Mouse (Mus musculus) forebrain, embryonic 16.5 days (tissue): Measurements from ENCODE around the gene Papln. TPM values are rescaled to one million over a fixed set of nuclear protein-coding genes. Genes with fewer than 3 reads are reported as not detected.

ENCODE experiments used
- ATAC-seq: fragments of 200-750 bp; cut with Nextera tagmentation; 2 replicates; pipeline ENCODE4 v1.8.0; 2017; ENCODE audit warnings: mild to moderate bottlenecking, moderate library complexity
- H3K27ac ChIP-seq: fragments of 300-500 bp; sonication (generic); 2 replicates; pipeline ENCODE4 v1.5.1; 2014; ENCODE audit warnings: low read length, control low read depth
- H3K27me3 ChIP-seq: fragments of 300-500 bp; sonication (generic); replicated peaks from 2 replicates; pipeline ENCODE4 v1.6.1; 2014; ENCODE audit warnings: low read length; ENCODE audit not compliant: control insufficient read depth, insufficient read depth
- H3K36me3 ChIP-seq: fragments of 300-500 bp; sonication (generic); 2 replicates; pipeline ENCODE4 v1.6.1; 2014; ENCODE audit not compliant: control insufficient read depth, insufficient read depth
- H3K4me1 ChIP-seq: fragments of 300-500 bp; sonication (generic); replicated peaks from 2 replicates; pipeline ENCODE4 v1.6.1; 2014; ENCODE audit warnings: low read length; ENCODE audit not compliant: control insufficient read depth, insufficient read depth
- H3K4me2 ChIP-seq: fragments of 300-500 bp; sonication (generic); 2 replicates; pipeline ENCODE4 v1.6.1; 2014; ENCODE audit warnings: mild to moderate bottlenecking, low read length, control low read depth
- H3K4me3 ChIP-seq: fragments of 300-500 bp; sonication (generic); replicated peaks from 2 replicates; pipeline ENCODE4 v1.5.1; 2014; ENCODE audit warnings: mild to moderate bottlenecking, low read length, control low read depth
- H3K9ac ChIP-seq: fragments of 300-500 bp; sonication (generic); replicated peaks from 2 replicates; pipeline ENCODE4 v1.6.1; 2014; ENCODE audit warnings: low read depth, low read length, control low read depth
- H3K9me3 ChIP-seq: fragments of 300-500 bp; sonication (generic); 2 replicates; pipeline ENCODE4 v1.6.1; 2016; ENCODE audit warnings: low read length; ENCODE audit not compliant: control insufficient read depth
- WGBS: fragments of 180-500 bp; shearing (Covaris S2); extraction: QIAGEN DNeasy Blood & Tissue Kit; methylation state at CpG from one replicate; pipeline ENCODE4 v1.1.7; 2014; 5-methylcytosine and 5-hydroxymethylcytosine counted together
- polyA plus RNA-seq: library from polyadenylated mRNA; unstranded; fragments of >200 nt; fragmentation: Nextera tagmentation; extraction: Ambion mirVana; gene quantifications from 2 replicates; pipeline ENCODE4 v1.2.1, GENCODE M21; 2015

Papln gene
- 0.16 and 0.30 TPM in 2 replicates for polyA plus RNA-seq

GRCm38 (mm10) chr12:83763311-83764043 is at the start of gene Papln:
Papln (plus strand) TSS chr12:83763634.
- 8% methylated on average over 31 of the region's 31 CpGs for WGBS

GRCm38 (mm10) chr12:83713749-83714148 is 49.7 kb upstream of the Papln start:
- 0 out of 2 replicates have a peak, but pooled peaks have one; percentile 50 for ATAC-seq

More at GRCm38 (mm10) chr12:83763311-83764043, at the start of gene Papln:
- H3K27me3 ChIP-seq: no peaks in the 10 kb centered on the region
- peaks cover 16% of the 10 kb centered on the region for H3K4me1 ChIP-seq
- no peaks in the 10 kb centered on the region for H3K9me3 ChIP-seq
- H3K27ac ChIP-seq: no peak within 1 kb of the TSS
- peak within 1 kb of the TSS; percentile 54 for H3K4me2 ChIP-seq
- H3K4me3 ChIP-seq: peak within 1 kb of the TSS; percentile 31
- 0 out of 2 replicates have a peak within 1 kb of the TSS, but pooled peaks have one; percentile 1 for H3K9ac ChIP-seq
- no peaks in the 10 kb centered on the region for H3K36me3 ChIP-seq
- peak; percentile 36; the same call in 1 of the 2 replicates for ATAC-seq

GRCm38 (mm10) chr12:83716416-83717184 is 46.8 kb upstream of the Papln start:
- no peaks in the 10 kb centered on the region for H3K4me1 ChIP-seq
- no peak for ATAC-seq
- H3K36me3 ChIP-seq: peaks cover 15% of the 10 kb centered on the region
- no peak overlapping the region for H3K27ac ChIP-seq
- no peaks in the 10 kb centered on the region for H3K27me3 ChIP-seq
- H3K4me2 ChIP-seq: no peak overlapping the region
- H3K4me3 ChIP-seq: no peak overlapping the region
- no peak overlapping the region for H3K9ac ChIP-seq
- H3K9me3 ChIP-seq: no peaks in the 10 kb centered on the region
- 86% methylated on average over 15 of the region's 15 CpGs for WGBS

More at GRCm38 (mm10) chr12:83713749-83714148, 49.7 kb upstream of the Papln start:
- Histone ChIP-seq H3K36me3 (peaks cover 10% of the 10 kb centered on the region), H3K27me3 (no peaks in the 10 kb centered on the region), H3K4me3 (no peak overlapping the region), H3K9ac (no peak overlapping the region), H3K4me2 (no peak overlapping the region), H3K27ac (no peak overlapping the region), H3K9me3 (no peaks in the 10 kb centered on the region), H3K4me1 (no peaks in the 10 kb centered on the region)
- 47% methylated on average over 2 of the region's 2 CpGs for WGBS

GRCm38 (mm10) chr12:83719431-83719830 is 44.0 kb upstream of the Papln start:
- Histone ChIP-seq H3K36me3 (peaks cover 16% of the 10 kb centered on the region), H3K4me1 (no peaks in the 10 kb centered on the region), H3K4me3 (no peak overlapping the region), H3K4me2 (no peak overlapping the region), H3K9ac (no peak overlapping the region), H3K27ac (no peak overlapping the region), H3K9me3 (no peaks in the 10 kb centered on the region), H3K27me3 (no peaks in the 10 kb centered on the region)
- ATAC-seq: no peak
- 100% methylated on average over 1 of the region's 1 CpGs for WGBS

GRCm38 (mm10) chr12:83721281-83721680 is 42.2 kb upstream of the Papln start:
- WGBS: 77% methylated on average over 6 of the region's 6 CpGs
- H3K4me1 ChIP-seq: no peaks in the 10 kb centered on the region
- peaks cover 26% of the 10 kb centered on the region for H3K36me3 ChIP-seq
- H3K4me3 ChIP-seq: no peak overlapping the region
- H3K9me3 ChIP-seq: no peaks in the 10 kb centered on the region
- ATAC-seq: no peak
- no peak overlapping the region for H3K4me2 ChIP-seq
- no peaks in the 10 kb centered on the region for H3K27me3 ChIP-seq
- no peak overlapping the region for H3K9ac ChIP-seq
- no peak overlapping the region for H3K27ac ChIP-seq

GRCm38 (mm10) chr12:83723037-83723436 is 40.4 kb upstream of the Papln start:
- Histone ChIP-seq H3K9ac (no peak overlapping the region), H3K4me3 (no peak overlapping the region), H3K4me2 (no peak overlapping the region), H3K9me3 (no peaks in the 10 kb centered on the region), H3K4me1 (no peaks in the 10 kb centered on the region), H3K27ac (no peak overlapping the region), H3K27me3 (no peaks in the 10 kb centered on the region), H3K36me3 (peaks cover 28% of the 10 kb centered on the region)
- WGBS: 89% methylated on average over 3 of the region's 3 CpGs
- no peak for ATAC-seq

GRCm38 (mm10) chr12:83726510-83727308 is 36.7 kb upstream of the Papln start:
- no peaks in the 10 kb centered on the region for H3K27me3 ChIP-seq
- no peak overlapping the region for H3K9ac ChIP-seq
- H3K36me3 ChIP-seq: peaks cover 47% of the 10 kb centered on the region
- H3K27ac ChIP-seq: no peak overlapping the region
- no peak for ATAC-seq
- WGBS: 92% methylated on average over 12 of the region's 12 CpGs
- H3K9me3 ChIP-seq: no peaks in the 10 kb centered on the region
- H3K4me3 ChIP-seq: no peak overlapping the region
- no peak overlapping the region for H3K4me2 ChIP-seq
- H3K4me1 ChIP-seq: no peaks in the 10 kb centered on the region

GRCm38 (mm10) chr12:83732225-83732624 is 31.2 kb upstream of the Papln start:
- H3K9me3 ChIP-seq: no peaks in the 10 kb centered on the region
- 96% methylated on average over 5 of the region's 5 CpGs for WGBS
- H3K4me3 ChIP-seq: no peak overlapping the region
- H3K4me2 ChIP-seq: no peak overlapping the region
- no peak for ATAC-seq
- H3K27ac ChIP-seq: no peak overlapping the region
- no peaks in the 10 kb centered on the region for H3K27me3 ChIP-seq
- H3K9ac ChIP-seq: no peak overlapping the region
- H3K4me1 ChIP-seq: no peaks in the 10 kb centered on the region
- H3K36me3 ChIP-seq: peaks cover 60% of the 10 kb centered on the region

GRCm38 (mm10) chr12:83734047-83734446 is 29.4 kb upstream of the Papln start:
- Histone ChIP-seq H3K9ac (no peak overlapping the region), H3K4me3 (no peak overlapping the region), H3K4me1 (no peaks in the 10 kb centered on the region), H3K36me3 (peaks cover 49% of the 10 kb centered on the region), H3K27ac (no peak overlapping the region), H3K9me3 (no peaks in the 10 kb centered on the region), H3K27me3 (no peaks in the 10 kb centered on the region), H3K4me2 (no peak overlapping the region)
- WGBS: 90% methylated on average over 10 of the region's 10 CpGs
- no peak for ATAC-seq
